In genomic region chr11:24739710-24740255, GRCm38 (mm10) we compare ENCODE assay signal across 9 mouse cellular contexts.
DNase-seq lines count a peak whose midpoint lies in the region; ATAC-seq and TF ChIP-seq lines count a peak whose summit lies in the region.
"Had no signal": no experiment of that assay in that cellular context is flagged by ENCODE, and none has a peak within 500 bp of the region (broad histone marks: within the 10 kb centered on the region; RNA-seq: fewer than 3 reads in every experiment).

No protein-coding gene starts in this region.

- peak; percentile 75 for ATAC-seq in forebrain, embryonic 16.5 days
- ATAC-seq in midbrain, embryonic 12.5 days (ENCODE audit: low FRiP score, low read depth), result peak; percentile 57

- peak overlapping the region; percentile 49 for H3K9ac ChIP-seq in forebrain, embryonic 16.5 days (replicated peaks; ENCODE audit: low read depth, low read length)
- H3K9ac ChIP-seq in midbrain, embryonic 12.5 days (replicated peaks), result peak overlapping the region; percentile 40

- no peaks in the 10 kb centered on the region for H3K36me3 ChIP-seq in forebrain, embryonic 16.5 days (ENCODE audit: control insufficient read depth, insufficient read depth)
- H3K36me3 ChIP-seq in midbrain, embryonic 12.5 days, result no peaks in the 10 kb centered on the region
- no peaks in the 10 kb centered on the region for H3K36me3 ChIP-seq in thymus, adult 2 months (ENCODE audit: control insufficient read depth, insufficient read depth, low read length)

- peak overlapping the region; percentile 31 for H3K4me3 ChIP-seq in forebrain, embryonic 16.5 days (replicated peaks; ENCODE audit: low read length)
- peak overlapping the region; percentile 23 for H3K4me3 ChIP-seq in midbrain, embryonic 12.5 days
- no peak overlapping the region for H3K4me3 ChIP-seq in thymus, adult 2 months (ENCODE audit: control insufficient read depth, insufficient read depth, low read length)

- H3K4me1 ChIP-seq in forebrain, embryonic 16.5 days (replicated peaks; ENCODE audit: control insufficient read depth, insufficient read depth, low read length), result peaks cover 16% of the 10 kb centered on the region
- peaks cover 17% of the 10 kb centered on the region for H3K4me1 ChIP-seq in midbrain, embryonic 12.5 days
- no peaks in the 10 kb centered on the region for H3K4me1 ChIP-seq in thymus, adult 2 months (replicated peaks; ENCODE audit: control insufficient read depth, insufficient read depth, low read length)

- H3K27ac ChIP-seq in forebrain, embryonic 16.5 days (ENCODE audit: low read length), result peak overlapping the region; percentile 79
- H3K27ac ChIP-seq in midbrain, embryonic 12.5 days (replicated peaks), result peak overlapping the region; percentile 52
- no peak overlapping the region for H3K27ac ChIP-seq in thymus, adult 2 months (ENCODE audit: control insufficient read depth, insufficient read depth, low read length)

- DNase-seq in heart, adult 11 months, result peak; percentile 74
- DNase-seq in heart, adult 18-20 months, result no peak
- peak; percentile 25 for DNase-seq in Muller cell, postnatal 12 days (ENCODE audit: inconsistent ontology term)
- no peak for DNase-seq in ovary, postnatal 36 days (ENCODE audit: low spot score)
- DNase-seq in thymus, adult 2 months, result no peak
- DNase-seq in frontal cortex, postnatal 36 days (ENCODE audit: low spot score in 2 of 2), result no peak
- DNase-seq: adrenal gland, postnatal 10 days had no signal

- peak overlapping the region; percentile 45 for H3K4me2 ChIP-seq in forebrain, embryonic 16.5 days (ENCODE audit: low read length)
- peak overlapping the region; percentile 56 for H3K4me2 ChIP-seq in midbrain, embryonic 12.5 days (replicated peaks)

- no peaks in the 10 kb centered on the region for H3K27me3 ChIP-seq in forebrain, embryonic 16.5 days (replicated peaks; ENCODE audit: control insufficient read depth, insufficient read depth, low read length)
- H3K27me3 ChIP-seq in midbrain, embryonic 12.5 days, result no peaks in the 10 kb centered on the region; the same call in 1 of the 2 replicates
- H3K27me3 ChIP-seq in thymus, adult 2 months (ENCODE audit: control insufficient read depth, insufficient read depth, low read length), result no peaks in the 10 kb centered on the region

- 2% methylated on average over 14 of the region's 14 CpGs for WGBS in forebrain, embryonic 16.5 days
- WGBS in midbrain, embryonic 12.5 days, result 4% methylated on average over 14 of the region's 14 CpGs
- 51% methylated on average over 14 of the region's 14 CpGs for WGBS in thymus, adult 2 months

- TF ChIP-seq POLR2A in thymus, adult 2 months (IDR thresholded peaks at IDR 0.05; ENCODE audit: control insufficient read depth, extremely low read depth, insufficient read depth, low read length, poor library complexity), result no peak

- TF ChIP-seq CTCF in thymus, adult 2 months (IDR thresholded peaks at IDR 0.05; ENCODE audit: borderline replicate concordance, control insufficient read depth, extremely low read depth, insufficient read depth, low read length, poor library complexity), result no peak

- no peaks in the 10 kb centered on the region for H3K9me3 ChIP-seq in forebrain, embryonic 16.5 days (ENCODE audit: control insufficient read depth, low read length)
- no peaks in the 10 kb centered on the region for H3K9me3 ChIP-seq in midbrain, embryonic 12.5 days

Comparison
In these comparisons a context has a peak if more than half of its experiments do, and no peak if none do; other contexts are left out.
1. DNase-seq: peak in heart, adult 11 months (single experiment) and Muller cell, postnatal 12 days (single experiment); none in heart, adult 18-20 months (0 of 2), ovary, postnatal 36 days (single experiment), thymus, adult 2 months (single experiment) and frontal cortex, postnatal 36 days (0 of 2).